ENCODE assay signal across 17 mouse cellular contexts in genomic region chr17:5800254-5800653, GRCm38 (mm10). TPM values are rescaled to one million over a fixed set of nuclear protein-coding genes. Genes with fewer than 3 reads are reported as not detected.
DNase-seq lines count a peak whose midpoint lies in the region; ATAC-seq and TF ChIP-seq lines count a peak whose summit lies in the region.
"Had no signal": no experiment of that assay in that cellular context is flagged by ENCODE, and none has a peak within 500 bp of the region (broad histone marks: within the 10 kb centered on the region; RNA-seq: fewer than 3 reads in every experiment).

No protein-coding gene starts in this region.

- H3K9ac ChIP-seq in midbrain, embryonic 11.5 days (ENCODE audit: low read length), result no peak overlapping the region
- H3K9ac ChIP-seq in midbrain, postnatal 0 days (replicated peaks; ENCODE audit: low read length, poor library complexity, severe bottlenecking), result no peak overlapping the region
- H3K9ac ChIP-seq: limb, embryonic 15.5 days had no signal

- no peak overlapping the region for H3K4me3 ChIP-seq in midbrain, embryonic 11.5 days (ENCODE audit: low read depth, low read length)
- H3K4me3 ChIP-seq in midbrain, postnatal 0 days (ENCODE audit: low read depth, low read length), result no peak overlapping the region
- H3K4me3 ChIP-seq: heart, embryonic 10.5 days; limb, embryonic 15.5 days had no signal

- no peak for ATAC-seq in midbrain, embryonic 11.5 days (ENCODE audit: low FRiP score)
- ATAC-seq in midbrain, postnatal 0 days (ENCODE audit: low FRiP score), result no peak
- ATAC-seq: forebrain, embryonic 14.5 days; hindbrain, embryonic 16.5 days; lung, postnatal 0 days had no signal

- H3K4me2 ChIP-seq in midbrain, embryonic 11.5 days, result no peak overlapping the region
- no peak overlapping the region for H3K4me2 ChIP-seq in midbrain, postnatal 0 days (ENCODE audit: low read depth, low read length, poor library complexity, severe bottlenecking)
- H3K4me2 ChIP-seq: limb, embryonic 15.5 days had no signal

- WGBS in midbrain, embryonic 11.5 days, result 95% methylated on average over 2 of the region's 2 CpGs
- 80% methylated on average over 2 of the region's 2 CpGs for WGBS in midbrain, postnatal 0 days

- DNase-seq in midbrain, embryonic 11.5 days (ENCODE audit: low spot score, missing footprints), result peak; percentile 37
- no peak for DNase-seq in midbrain, postnatal 0 days (ENCODE audit: low spot score)
- peak; percentile 22 for DNase-seq in Muller cell, postnatal 12 days (ENCODE audit: inconsistent ontology term)
- peak; percentile 4 for DNase-seq in liver
- peak; percentile 67 for DNase-seq in splenic B cell, adult 2 months (ENCODE audit: low read depth, low spot score)
- DNase-seq in ovary, adult 18-20 months (ENCODE audit: low spot score), result no peak
- DNase-seq in gastrocnemius, adult 8-10 months (ENCODE audit: low spot score in 2 of 2), result no peak
- DNase-seq in heart, postnatal 4 days, result no peak
- DNase-seq: cerebellum, adult 2 months; kidney, adult 9 months; thymus, postnatal 4 days had no signal

- H3K27me3 ChIP-seq in midbrain, embryonic 11.5 days (ENCODE audit: control insufficient read depth, insufficient read depth, low read length), result no peaks in the 10 kb centered on the region
- no peaks in the 10 kb centered on the region for H3K27me3 ChIP-seq in midbrain, postnatal 0 days (ENCODE audit: insufficient read depth, low read length)
- H3K27me3 ChIP-seq in splenic B cell, adult 2 months (ENCODE audit: control insufficient read depth, insufficient read depth, low read length, poor library complexity, severe bottlenecking), result no peaks in the 10 kb centered on the region
- H3K27me3 ChIP-seq: limb, embryonic 15.5 days; megakaryocyte, embryonic 14.5 days had no signal

- H3K36me3 ChIP-seq in midbrain, embryonic 11.5 days (ENCODE audit: control insufficient read depth, insufficient read depth, low read length), result no peaks in the 10 kb centered on the region
- H3K36me3 ChIP-seq in midbrain, postnatal 0 days (ENCODE audit: insufficient read depth, low read length), result no peaks in the 10 kb centered on the region
- H3K36me3 ChIP-seq in splenic B cell, adult 2 months (ENCODE audit: control insufficient read depth, insufficient read depth, low read length, poor library complexity, severe bottlenecking), result no peaks in the 10 kb centered on the region
- H3K36me3 ChIP-seq: heart, embryonic 10.5 days; limb, embryonic 15.5 days had no signal

- no peak overlapping the region for H3K27ac ChIP-seq in midbrain, embryonic 11.5 days (ENCODE audit: low read depth, low read length)
- no peak overlapping the region for H3K27ac ChIP-seq in midbrain, postnatal 0 days (ENCODE audit: low read depth, low read length)
- H3K27ac ChIP-seq: limb, embryonic 15.5 days had no signal

- no peak for TF ChIP-seq CTCF in midbrain, postnatal 0 days (IDR thresholded peaks at IDR 0.05)

- no peaks in the 10 kb centered on the region for H3K4me1 ChIP-seq in midbrain, embryonic 11.5 days (ENCODE audit: control insufficient read depth, insufficient read depth, low read length)
- no peaks in the 10 kb centered on the region for H3K4me1 ChIP-seq in midbrain, postnatal 0 days (ENCODE audit: insufficient read depth, low read length)

- H3K9me3 ChIP-seq in midbrain, embryonic 11.5 days (ENCODE audit: control insufficient read depth, low read length), result no peaks in the 10 kb centered on the region
- H3K9me3 ChIP-seq in midbrain, postnatal 0 days (ENCODE audit: low read length), result no peaks in the 10 kb centered on the region
- H3K9me3 ChIP-seq: heart, embryonic 10.5 days; limb, embryonic 15.5 days; megakaryocyte, embryonic 14.5 days had no signal

RNA-seq across cellular contexts. Expression of gene Snx9, which starts 40.9 kb away (rescaled TPM):
- polyA plus RNA-seq in midbrain, embryonic 11.5 days (2014; fragmentation: Nextera tagmentation; extraction: Ambion mirVana), result 16.7 and 21.7 TPM in 2 replicates
- 10.4 and 11.3 TPM in 2 replicates for total RNA-seq in midbrain, postnatal 0 days (2014; rRNA removed)
- polyA plus RNA-seq in midbrain, postnatal 0 days (2015; fragmentation: Nextera tagmentation; extraction: Ambion mirVana), result 4.8 and 5.3 TPM in 2 replicates
- total RNA-seq in gastrocnemius, adult 8-10 months (2022), result 10 to 100 TPM; 26.5 to 28.7 (median 27.9) TPM
- total RNA-seq in heart, postnatal 4 days (2021), result 10 to 100 TPM; 38.0 to 39.0 TPM

Comparison
In these comparisons a context has a peak if more than half of its experiments do, and no peak if none do; other contexts are left out.
1. DNase-seq: peak in midbrain, embryonic 11.5 days (single experiment), Muller cell, postnatal 12 days (single experiment), liver (single experiment) and splenic B cell, adult 2 months (single experiment); none in midbrain, postnatal 0 days (single experiment), ovary, adult 18-20 months (single experiment), gastrocnemius, adult 8-10 months (0 of 2) and heart, postnatal 4 days (single experiment).